Mouse (Mus musculus) spleen, postnatal 0 days (tissue): ENCODE measurements around the gene 4930467E23Rik. TPM values are rescaled to one million over a fixed set of nuclear protein-coding genes. Genes with fewer than 3 reads are reported as not detected.

ENCODE experiments used
- polyA plus RNA-seq: library from polyadenylated mRNA; unstranded; fragments of >200 nt; fragmentation: Nextera tagmentation; extraction: Ambion mirVana; gene quantifications from 2 replicates; pipeline ENCODE4 v1.2.1, GENCODE M21; 2015

4930467E23Rik gene
- polyA plus RNA-seq: not detected in 2 replicates

GRCm38 (mm10) chr8:19729276-19729675 lies at the start of gene 4930467E23Rik:
Gene 4930467E23Rik (plus strand): TSS chr8:19729576.

Other genes with a start within 250 kb of the 4930467E23Rik start
- gene Defb7, start 234.5 kb upstream of the 4930467E23Rik start, polyA plus RNA-seq: not detected in 2 replicates
- not detected in 2 replicates for gene Gm31371, start 173.8 kb downstream of the 4930467E23Rik start, polyA plus RNA-seq